Mouse (Mus musculus) G1E-ER4 (cell line): ENCODE measurements around the gene Ptbp3. TPM values are rescaled to one million over a fixed set of nuclear protein-coding genes. Genes with fewer than 3 reads are reported as not detected.

Source experiments
- GATA1 ChIP-seq: IDR thresholded peaks from one replicate; pipeline ENCODE4 v1.8.0; 2012; ENCODE audit warnings: low read length, inconsistent platforms
- polyA plus RNA-seq: library from polyadenylated mRNA; stranded (reverse); fragments of >175 nt; gene quantifications from 2 replicates; pipeline ENCODE4 v1.2.3, GENCODE M21; 2012

The Ptbp3 gene
- 83.2 and 94.6 TPM in 2 replicates for polyA plus RNA-seq

DNA sequence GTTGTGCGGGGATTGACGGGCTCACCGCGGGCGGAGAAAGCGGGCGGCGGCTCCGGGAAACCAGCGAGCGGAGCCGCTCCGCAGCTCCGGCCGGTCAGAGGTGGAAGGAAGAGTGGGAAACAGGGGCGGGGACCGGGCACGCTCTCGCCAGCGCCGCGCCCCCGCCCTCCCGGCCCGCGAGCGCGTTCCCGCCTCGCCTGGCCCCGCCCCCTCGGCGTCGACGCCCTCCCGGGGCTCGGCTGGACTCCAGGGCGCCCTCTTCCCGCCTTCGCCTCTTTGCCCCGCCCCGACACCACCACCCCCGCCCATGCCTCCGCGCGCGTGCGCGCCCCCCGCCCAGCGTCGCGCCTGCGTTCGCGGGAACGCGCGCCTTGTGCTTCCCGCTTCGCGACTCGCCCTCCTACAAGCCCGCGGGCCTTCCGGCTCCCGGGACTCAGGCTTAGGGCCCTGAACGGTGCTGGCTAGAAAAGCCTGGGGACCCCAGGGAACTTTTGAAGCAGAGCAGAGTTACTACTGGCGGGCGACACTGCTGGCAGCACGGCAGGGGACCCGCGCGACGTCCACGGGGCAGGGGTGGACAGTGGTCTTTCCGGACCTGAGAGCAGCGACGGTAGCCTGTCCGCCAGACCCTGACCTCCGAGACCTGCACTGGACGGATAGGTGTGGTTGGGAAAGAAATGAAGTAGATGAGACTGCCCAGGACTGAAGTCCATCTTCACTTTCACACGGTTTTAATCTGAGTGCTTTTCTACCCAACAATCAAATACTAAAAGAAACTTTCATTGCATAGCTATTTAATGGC lies at the start of gene Ptbp3:
TSS of gene Ptbp3 (minus strand) at position 190 of the 802 bp plus-strand sequence.
- TF ChIP-seq GATA1 = no peak

DNA sequence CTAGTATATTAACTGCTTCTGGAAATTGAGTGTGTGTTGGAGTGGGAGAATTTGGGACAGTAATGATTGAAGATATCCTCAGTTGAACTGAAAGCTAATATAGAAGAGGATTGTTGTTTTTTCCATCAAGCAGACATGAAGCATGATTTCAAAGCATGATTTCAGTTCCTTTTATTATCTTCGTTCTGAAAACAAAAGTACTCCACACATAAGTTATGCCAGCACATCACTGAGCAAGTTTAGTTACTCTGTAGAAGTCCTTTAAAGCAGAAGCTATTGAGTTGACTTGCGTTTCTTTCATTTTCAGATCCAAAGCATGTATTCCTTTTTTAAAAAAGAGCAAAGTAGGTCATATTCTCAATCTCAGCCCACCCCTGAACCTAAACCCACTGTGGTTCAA lies 47.4 kb upstream of the Ptbp3 start:
- TF ChIP-seq GATA1 = no peak

DNA sequence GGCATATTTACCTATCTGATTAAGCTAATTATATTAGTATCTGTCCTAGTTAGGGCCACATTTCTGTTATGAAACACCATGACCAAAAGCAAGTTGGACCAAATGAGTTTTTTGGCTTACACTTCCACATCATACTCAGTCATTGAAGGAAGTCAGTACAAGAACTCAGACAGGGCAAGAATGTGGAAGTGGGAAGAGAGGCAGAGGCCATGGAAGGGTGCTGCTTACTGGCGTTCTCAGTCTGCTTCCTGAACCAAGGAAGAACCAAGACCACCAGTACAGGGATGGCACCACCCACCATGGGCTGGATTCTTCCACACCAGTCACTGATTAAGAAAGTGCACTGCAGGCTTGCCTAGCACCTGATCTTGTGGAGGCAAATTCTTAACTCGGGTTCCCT lies 45.5 kb upstream of the Ptbp3 start:
- TF ChIP-seq GATA1 = no peak

DNA sequence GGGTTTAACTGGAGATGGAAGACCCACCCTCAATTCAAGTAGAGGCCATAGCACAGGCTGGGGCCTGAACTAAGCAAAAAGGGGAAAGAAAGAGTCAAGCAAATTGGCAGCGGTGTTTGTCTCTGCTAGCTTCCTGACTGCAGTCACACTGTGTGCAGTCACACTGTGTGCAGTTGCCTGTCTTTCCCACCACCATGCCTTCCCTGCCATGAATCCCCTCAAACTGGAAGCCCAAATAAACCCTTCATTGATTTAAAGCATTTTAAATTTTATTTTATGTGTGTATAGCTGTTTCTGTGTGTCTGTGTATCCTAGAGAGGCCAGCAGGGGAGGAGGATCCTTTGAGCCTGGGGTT lies 38.7 kb upstream of the Ptbp3 start:
- no peak for TF ChIP-seq GATA1

DNA sequence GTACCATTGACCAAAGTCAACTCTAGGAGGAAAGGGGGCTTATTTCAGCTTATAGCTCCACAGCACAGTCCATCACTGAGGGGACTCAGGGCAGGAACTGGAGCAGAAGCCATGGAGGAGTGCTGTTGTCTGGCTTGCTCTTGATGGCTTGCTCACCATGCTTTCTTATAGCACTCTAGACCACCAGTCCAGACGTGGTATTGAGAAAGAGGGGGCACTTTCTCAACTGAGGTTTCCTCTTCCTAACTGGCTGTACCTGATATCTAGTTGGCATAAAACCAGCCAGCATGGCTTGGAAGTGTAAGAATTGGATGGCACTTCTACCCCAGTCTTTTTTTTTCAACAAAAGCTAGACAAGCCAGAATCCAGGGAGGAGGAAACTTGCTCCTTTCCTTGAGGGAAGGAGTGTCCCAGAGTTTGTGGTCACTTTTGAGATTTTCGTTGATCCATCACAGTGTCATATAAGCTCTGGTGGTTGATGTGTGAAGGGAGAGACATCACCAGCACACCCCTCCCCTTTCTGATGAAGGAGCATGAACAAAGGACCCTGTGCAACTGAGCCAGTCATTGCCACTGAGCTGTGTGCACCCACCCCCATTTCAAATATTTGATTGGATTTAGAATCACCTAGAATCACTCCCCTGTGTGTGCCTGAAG lies 38.2 kb upstream of the Ptbp3 start:
- TF ChIP-seq GATA1 = no peak

DNA sequence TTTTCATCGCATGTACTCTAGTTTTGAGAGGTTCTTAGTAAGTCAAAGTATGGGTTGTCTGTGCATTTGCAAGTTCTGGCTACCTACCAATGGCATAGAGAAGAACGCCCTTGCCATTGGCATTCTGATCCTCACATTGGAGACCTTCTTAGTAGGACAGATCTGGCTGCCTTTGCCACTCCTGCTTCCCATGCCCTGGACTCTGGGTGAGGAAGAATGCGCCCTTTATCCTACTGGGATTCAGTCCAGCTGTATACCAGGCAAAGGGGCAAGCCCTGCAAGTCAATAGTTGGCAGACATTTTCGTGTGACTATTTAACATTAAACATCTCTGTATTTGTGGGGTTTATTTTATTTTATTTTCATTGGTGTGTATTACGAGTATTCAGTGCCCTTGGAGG lies 35.9 kb upstream of the Ptbp3 start:
- no peak for TF ChIP-seq GATA1

DNA sequence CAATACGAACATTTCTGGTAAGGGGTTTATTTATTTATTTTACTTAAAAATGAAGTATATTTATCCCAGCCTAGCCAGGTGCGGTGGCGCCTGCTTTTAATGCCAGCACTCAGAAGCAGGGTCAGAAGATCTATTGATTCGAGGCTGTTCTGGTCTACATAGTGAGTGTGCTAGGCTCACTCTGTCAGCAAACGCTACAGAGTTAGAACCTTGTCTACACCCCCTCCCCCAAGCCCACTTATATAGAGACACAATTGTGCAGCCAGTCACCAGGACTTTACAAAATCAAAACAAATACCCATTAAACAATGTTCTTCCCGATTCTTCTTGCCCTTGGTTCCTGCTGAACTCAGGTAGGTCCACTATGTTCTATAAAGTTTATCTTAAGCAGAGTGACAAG lies 33.0 kb upstream of the Ptbp3 start:
- no peak for TF ChIP-seq GATA1

DNA sequence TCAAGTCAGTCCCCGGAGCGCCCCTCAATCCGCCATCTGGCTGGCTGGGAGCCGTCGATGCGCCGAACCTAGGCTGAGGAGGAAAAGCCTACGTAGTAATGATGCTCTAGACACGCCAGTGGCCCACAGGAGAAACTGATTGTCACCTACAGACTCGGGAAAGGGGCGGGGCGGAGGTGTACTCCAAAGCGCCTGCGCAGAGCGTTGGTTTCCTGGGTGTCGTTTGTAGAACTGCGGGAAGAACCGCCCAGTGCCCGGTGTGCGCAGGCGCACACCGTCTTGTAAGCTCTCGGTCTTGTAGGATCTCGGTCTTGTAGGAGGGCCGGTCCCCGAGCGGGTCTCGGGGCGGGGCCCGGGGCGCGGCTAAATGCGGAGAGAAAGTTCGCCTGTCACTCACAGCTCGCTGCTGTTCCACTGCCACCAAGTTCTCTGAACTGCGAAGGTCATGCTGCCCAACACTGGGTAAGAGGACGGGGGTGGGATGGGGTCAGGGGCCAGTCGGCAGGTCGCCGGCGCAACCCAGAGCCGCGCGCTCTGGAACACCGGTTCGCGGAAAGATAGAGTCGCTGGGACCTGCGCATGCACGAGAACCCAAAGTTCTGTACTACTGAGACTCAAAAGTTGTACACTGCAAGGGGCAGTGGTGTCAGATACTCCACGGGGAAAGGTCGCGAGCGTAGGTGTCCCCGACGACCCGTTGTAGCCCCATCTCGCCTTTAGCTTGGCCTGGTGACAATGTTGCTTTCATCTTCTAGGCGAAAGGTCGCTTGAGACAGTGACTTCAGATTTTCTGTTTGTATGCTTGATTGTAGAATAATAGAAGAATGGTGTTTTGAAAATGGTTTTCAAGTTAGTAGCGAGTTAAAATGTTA lies 32.4 kb upstream of the Ptbp3 start, which contains the start of gene Hsdl2:
TSS of gene Hsdl2 (plus strand) at position 250 of the 872 bp plus-strand sequence.
- TF ChIP-seq GATA1 = no peak

DNA sequence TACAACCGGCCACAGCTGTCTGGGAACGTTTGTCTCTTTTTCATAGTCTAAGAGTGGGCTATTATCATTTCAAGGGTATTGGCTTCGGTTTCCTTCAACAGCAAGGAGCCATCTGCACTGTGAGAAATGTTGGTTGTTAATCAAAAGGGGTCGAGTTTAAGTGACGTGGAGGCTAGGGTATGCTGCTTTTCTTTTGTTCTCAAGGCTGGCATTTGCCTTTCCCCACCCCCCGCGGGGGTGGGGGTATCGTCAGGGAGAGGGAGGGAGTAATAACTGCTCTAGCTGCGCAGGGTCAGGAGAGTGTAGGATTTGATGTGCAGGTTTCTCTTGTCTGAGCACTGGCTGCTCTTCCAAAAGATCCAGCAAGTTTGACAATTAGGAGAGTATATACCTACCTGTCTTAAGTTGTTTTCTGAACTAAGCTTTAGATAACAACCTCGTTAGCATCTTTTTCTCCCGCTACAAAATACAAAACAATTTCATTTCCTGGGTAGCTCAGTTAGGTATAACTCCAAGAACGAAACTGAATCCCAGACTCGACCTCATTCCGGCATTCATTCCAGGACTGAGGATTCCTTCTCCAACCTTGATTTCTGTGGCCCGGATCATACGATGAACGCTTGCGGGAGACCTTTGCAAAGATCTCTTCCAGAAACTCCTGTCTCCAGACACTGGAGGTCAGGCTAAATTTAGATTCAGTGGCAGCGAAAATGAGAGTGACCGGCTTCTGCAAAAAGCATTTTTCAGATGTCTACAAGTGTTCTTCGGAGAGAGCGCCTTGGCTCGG lies 31.5 kb upstream of the Ptbp3 start:
- no peak for TF ChIP-seq GATA1

DNA sequence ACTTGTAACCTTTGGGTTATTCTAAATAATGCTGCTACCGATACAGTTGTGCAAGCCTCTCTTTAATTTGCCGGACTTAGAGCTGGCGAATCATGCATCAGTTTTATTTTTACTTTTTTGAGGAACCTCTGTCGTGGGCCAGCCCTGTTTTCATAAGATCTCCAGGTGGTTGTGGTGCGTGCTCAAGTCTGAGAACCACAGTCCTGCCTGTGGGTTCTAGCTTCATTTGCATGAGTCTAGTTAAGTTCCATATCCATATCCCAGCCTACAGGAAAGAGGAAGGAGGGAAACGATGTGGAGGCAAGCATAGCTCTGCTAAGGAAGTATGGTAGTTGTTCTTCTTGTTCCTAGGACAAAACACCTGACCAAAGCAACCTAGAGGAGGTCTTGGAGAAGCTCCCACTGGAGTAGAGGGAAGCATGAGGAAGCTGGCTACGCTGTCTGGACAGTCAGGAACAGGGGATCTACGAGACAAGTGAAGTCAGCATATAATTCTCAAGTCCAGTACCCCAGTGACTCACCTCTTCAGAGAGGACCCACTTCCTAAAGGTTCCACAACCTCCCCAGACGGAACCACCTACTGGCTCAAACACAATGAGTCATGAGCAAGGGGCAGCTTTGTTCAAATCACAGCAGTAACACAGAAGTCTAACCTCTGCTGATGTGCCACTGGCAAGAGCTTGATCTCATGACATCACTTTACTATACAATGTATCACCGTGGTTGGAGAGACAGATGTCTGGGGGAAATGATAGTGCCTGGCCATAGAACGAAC lies 26.2 kb upstream of the Ptbp3 start:
- TF ChIP-seq GATA1 = no peak

DNA sequence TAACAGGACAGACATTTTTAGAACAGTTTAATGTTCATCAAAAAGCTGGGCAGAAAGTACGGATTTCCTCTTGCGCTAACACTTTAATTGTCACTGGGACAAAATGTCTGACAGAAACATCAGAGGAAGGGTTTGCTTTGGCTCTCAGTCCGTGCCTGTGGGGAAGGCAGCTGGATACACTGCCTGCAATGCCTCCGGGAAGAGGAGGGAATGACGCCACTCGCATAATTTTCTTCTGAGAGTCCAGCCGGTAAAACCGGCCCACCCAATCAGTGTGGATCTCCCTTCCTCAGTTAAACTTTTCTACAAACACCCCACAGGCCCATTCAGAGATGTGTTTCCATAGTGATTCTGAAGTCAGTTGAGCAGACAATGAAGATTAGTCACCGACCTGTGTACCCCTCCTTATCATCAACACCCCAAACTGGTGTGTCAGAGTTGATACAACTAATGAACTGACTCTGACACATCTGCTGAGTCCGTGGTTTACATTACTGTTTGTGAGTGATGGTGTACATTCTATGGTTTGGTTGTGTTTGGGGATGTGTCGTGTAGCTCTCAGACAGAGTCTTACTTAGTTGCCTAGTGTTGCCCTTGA lies 23.5 kb upstream of the Ptbp3 start:
- TF ChIP-seq GATA1 = no peak

DNA sequence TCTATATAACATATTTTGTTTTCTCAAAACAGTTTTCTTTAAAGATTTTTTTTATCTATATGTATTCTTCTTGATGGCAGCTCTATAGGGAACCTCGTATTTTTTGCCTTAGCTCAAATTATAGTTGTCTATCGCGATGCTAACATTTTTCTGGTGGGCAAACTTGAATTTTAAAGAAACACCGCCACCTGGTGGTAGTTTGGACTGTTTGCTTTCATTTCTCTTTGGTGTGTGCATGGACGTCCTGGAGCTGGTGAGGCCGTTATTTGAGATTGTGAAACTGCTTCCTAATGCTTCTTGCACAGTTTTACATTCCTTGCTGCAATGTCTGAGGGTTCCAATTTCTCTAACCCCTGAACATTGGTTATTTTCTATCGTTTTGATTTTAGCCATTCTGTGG lies 20.4 kb upstream of the Ptbp3 start:
- no peak for TF ChIP-seq GATA1

DNA sequence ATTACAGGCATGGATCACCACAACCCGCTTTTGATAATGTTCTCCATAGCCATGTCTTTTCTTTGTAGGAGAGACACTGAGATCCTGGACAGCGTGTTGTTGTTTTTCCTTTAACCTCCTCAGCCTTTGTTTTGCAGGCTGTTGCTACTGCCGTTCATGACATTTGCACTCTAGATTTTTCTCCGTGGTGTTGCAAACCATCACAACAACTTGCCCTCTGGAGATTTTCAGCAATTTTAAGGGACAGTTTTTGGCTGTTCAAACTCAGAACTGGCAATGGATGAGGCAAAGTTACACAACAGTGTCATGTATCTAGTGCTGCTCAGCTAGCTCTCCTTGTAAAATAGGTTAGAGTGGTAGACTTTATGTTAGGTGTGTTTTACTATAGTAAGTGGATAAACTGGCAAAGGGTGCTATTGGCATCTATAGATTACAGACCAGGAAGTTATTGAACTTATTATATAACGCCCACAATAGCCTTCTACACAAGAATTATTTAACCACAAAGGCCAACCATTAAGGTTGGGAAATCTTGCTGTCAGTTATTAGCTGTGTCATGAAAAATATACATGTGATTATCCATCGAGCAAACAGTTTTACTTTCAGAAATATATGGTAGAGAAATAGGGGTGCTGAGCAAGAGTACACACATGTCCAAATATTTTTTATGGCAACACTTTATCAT lies 18.6 kb upstream of the Ptbp3 start:
- no peak for TF ChIP-seq GATA1
